Mouse (Mus musculus) bone marrow, adult 2 months (tissue): ENCODE data around the gene Cacna1c.

Experiments
- CTCF ChIP-seq: fragments of 200-500 bp; IDR thresholded peaks from 2 replicates; pipeline ENCODE4 v1.5.1; 2011; ENCODE audit warnings: low read length, control low read depth; ENCODE audit not compliant: control insufficient read depth, insufficient read depth
- POLR2A ChIP-seq: fragments of 200-500 bp; IDR thresholded peaks from 2 replicates; pipeline ENCODE4 v1.6.1; 2011; ENCODE audit warnings: low read depth, mild to moderate bottlenecking, control low read depth, low read length, borderline replicate concordance; ENCODE audit not compliant: control insufficient read depth

GRCm38 (mm10) chr6:118779201-118779600 lies 417.0 kb downstream of the Cacna1c start:
- TF ChIP-seq CTCF (no peak), POLR2A (no peak)
